Mouse (Mus musculus) heart, embryonic 13.5 days (tissue): ENCODE data around the gene Prss16. TPM values are rescaled to one million over a fixed set of nuclear protein-coding genes. Genes with fewer than 3 reads are reported as not detected.
A peak's percentile ranks its signal among the peaks of the same experiment; 100 is the strongest.

Experiments used
- ATAC-seq: fragments of 200-750 bp; cut with Nextera tagmentation; 2 replicates; pipeline ENCODE4 v1.8.0; 2017; ENCODE audit warnings: moderate TSS enrichment; ENCODE audit not compliant: insufficient number of reproducible peaks, low FRiP score, low TSS enrichment; ENCODE audit errors: extremely low read depth
- H3K27ac ChIP-seq: fragments of 300-500 bp; sonication (generic); replicated peaks from 2 replicates; pipeline ENCODE4 v1.5.1; 2015; ENCODE audit warnings: moderate library complexity, mild to moderate bottlenecking, inconsistent platforms
- H3K27me3 ChIP-seq: fragments of 300-500 bp; sonication (generic); replicated peaks from 2 replicates; pipeline ENCODE4 v1.6.1; 2015; ENCODE audit warnings: mild to moderate bottlenecking, inconsistent platforms
- H3K36me3 ChIP-seq: fragments of 300-500 bp; sonication (generic); 2 replicates; pipeline ENCODE4 v1.6.1; 2015; ENCODE audit warnings: mild to moderate bottlenecking, inconsistent platforms
- H3K4me1 ChIP-seq: fragments of 300-500 bp; sonication (generic); 2 replicates; pipeline ENCODE4 v1.6.1; 2015; ENCODE audit warnings: inconsistent platforms
- H3K4me2 ChIP-seq: fragments of 300-500 bp; sonication (generic); 2 replicates; pipeline ENCODE4 v1.6.1; 2015; ENCODE audit warnings: inconsistent platforms, mild to moderate bottlenecking, moderate library complexity
- H3K4me3 ChIP-seq: fragments of 300-500 bp; sonication (generic); 2 replicates; pipeline ENCODE4 v1.5.1; 2015; ENCODE audit warnings: moderate library complexity, mild to moderate bottlenecking, inconsistent platforms
- H3K9ac ChIP-seq: fragments of 300-500 bp; sonication (generic); 2 replicates; pipeline ENCODE4 v1.6.1; 2015; ENCODE audit warnings: inconsistent platforms, mild to moderate bottlenecking, moderate library complexity
- H3K9me3 ChIP-seq: fragments of 300-500 bp; sonication (generic); 2 replicates; pipeline ENCODE4 v1.6.1; 2016; ENCODE audit warnings: inconsistent platforms
- WGBS: fragments of 180-500 bp; shearing (Covaris S2); methylation state at CpG from one replicate; pipeline ENCODE4 v1.1.7; 2015; ENCODE audit warnings: mixed read lengths; 5-methylcytosine and 5-hydroxymethylcytosine counted together
- polyA plus RNA-seq: library from polyadenylated mRNA; unstranded; fragments of >200 nt; fragmentation: Nextera tagmentation; extraction: Ambion mirVana; gene quantifications from 2 replicates; pipeline ENCODE4 v1.2.1, GENCODE M21; 2015

The Prss16 gene
- polyA plus RNA-seq, 1 experiment from 2014 or later = 3.3 TPM

DNA sequence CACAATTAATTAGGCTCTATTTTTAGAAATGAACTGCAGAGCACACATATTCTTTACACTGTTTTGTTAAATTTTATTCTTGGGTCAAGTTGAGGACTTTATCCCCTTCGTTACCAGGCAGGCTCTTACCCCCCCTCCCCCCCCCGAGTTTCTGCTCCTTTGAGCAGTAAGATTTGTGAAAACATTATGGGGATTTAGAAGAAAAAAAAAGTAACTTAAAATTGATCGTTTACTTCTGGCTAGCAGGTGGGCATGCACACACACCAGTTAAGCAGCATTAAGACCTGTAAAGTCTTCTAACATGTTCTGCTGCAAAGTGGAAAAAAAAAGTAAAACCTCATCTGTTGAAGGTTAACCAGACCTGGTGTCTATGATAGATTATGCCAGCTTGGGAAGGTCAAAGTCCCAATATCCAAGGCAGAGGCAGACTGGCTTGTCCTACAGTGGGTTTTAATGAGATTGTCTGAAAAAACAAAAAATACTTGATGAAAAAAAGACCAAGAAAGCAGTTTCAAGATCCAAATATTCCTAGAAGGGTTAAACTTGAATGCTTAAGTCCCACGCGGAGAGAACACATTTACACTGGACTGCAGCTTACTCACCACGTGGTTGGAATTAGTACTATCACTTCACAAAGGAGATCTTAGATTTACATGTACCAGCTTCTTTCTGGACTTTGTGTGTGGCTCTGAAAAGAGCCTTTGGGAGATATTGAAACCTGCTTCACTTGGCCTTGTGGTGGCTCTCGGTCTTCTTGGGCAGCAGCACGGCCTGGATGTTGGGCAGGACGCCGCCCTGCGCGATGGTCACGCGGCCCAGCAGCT is 25.1 kb upstream of the Prss16 start:
- H3K4me1 ChIP-seq = peaks cover 32% of the 10 kb centered on the region
- H3K9ac ChIP-seq = peak overlapping the region; percentile 84
- no peaks in the 10 kb centered on the region for H3K36me3 ChIP-seq
- H3K27me3 ChIP-seq = no peaks in the 10 kb centered on the region
- peak overlapping the region; percentile 53 for H3K4me3 ChIP-seq
- no peaks in the 10 kb centered on the region for H3K9me3 ChIP-seq
- peak overlapping the region; percentile 80 for H3K27ac ChIP-seq
- WGBS = under 1% methylated on average over 14 of the region's 14 CpGs
- ATAC-seq = no peak; the same call in 1 of the 2 replicates
- peak overlapping the region; percentile 78 for H3K4me2 ChIP-seq

DNA sequence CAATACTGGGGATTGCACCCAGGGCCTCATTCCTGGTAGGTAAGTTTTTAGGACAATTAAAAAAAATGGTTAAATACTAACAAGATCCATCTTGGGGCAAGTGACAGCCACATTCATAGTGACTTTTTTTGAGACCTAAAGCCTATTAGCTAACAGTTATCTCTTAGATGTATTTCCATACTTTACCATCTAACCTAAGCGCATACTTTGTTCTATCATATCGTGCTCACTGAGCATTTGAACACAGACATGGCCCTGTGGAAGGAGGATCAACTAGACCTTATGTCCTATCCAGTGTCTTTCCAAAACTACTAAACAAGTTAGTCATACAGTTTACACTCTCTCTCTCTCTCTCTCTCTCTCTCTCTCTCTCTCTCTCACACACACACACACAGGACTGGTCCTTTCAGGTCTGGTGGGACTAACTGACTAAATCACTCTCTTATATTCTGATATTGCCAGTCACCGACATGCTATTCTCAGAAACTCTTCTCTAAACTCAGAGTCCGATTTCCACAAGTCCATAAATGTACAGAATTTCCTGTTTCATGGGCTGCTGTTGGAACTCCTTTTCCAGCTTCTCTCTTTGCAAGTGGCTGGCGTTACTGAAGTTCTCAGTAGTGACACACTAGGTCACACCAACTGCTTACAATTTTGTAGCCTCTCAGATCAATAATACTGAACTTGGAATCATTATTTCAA is 24.4 kb upstream of the Prss16 start:
- Histone ChIP-seq H3K27ac (0 out of 2 replicates have a peak overlapping the region, but pooled peaks have one; percentile 80), H3K4me1 (peaks cover 37% of the 10 kb centered on the region), H3K9me3 (no peaks in the 10 kb centered on the region), H3K4me2 (peak overlapping the region; percentile 78), H3K36me3 (no peaks in the 10 kb centered on the region), H3K9ac (peak overlapping the region; percentile 84), H3K4me3 (peak overlapping the region; percentile 53), H3K27me3 (no peaks in the 10 kb centered on the region)
- no peak for ATAC-seq
- WGBS = 52% methylated on average over 5 of the region's 5 CpGs

DNA sequence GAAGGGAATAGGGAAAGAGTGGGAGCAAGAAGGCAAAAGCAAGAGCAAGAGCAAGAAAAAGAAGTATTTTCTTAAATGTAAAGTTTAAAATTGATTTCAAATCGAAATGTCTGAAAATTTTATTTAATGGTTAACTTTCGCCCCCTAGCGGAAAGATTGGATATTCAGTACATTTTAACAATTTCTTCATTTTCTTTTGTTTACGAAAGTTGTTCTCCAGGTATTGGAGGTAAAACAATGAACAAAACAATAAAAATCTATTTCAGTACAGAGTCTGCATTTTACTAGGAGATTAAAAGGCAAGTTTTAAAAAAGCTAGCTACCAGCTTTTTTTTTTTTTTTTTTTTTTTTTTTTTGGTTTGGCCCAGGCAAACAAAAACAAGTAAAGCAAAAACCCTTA is 21.0 kb upstream of the Prss16 start:
- WGBS = 15% methylated on average over 4 of the region's 4 CpGs
- H3K9me3 ChIP-seq = no peaks in the 10 kb centered on the region
- H3K4me2 ChIP-seq = no peak overlapping the region
- H3K27ac ChIP-seq = no peak overlapping the region
- H3K4me3 ChIP-seq = no peak overlapping the region
- H3K36me3 ChIP-seq = no peaks in the 10 kb centered on the region
- ATAC-seq = no peak
- H3K4me1 ChIP-seq = peaks cover 27% of the 10 kb centered on the region
- no peak overlapping the region for H3K9ac ChIP-seq
- no peaks in the 10 kb centered on the region for H3K27me3 ChIP-seq

DNA sequence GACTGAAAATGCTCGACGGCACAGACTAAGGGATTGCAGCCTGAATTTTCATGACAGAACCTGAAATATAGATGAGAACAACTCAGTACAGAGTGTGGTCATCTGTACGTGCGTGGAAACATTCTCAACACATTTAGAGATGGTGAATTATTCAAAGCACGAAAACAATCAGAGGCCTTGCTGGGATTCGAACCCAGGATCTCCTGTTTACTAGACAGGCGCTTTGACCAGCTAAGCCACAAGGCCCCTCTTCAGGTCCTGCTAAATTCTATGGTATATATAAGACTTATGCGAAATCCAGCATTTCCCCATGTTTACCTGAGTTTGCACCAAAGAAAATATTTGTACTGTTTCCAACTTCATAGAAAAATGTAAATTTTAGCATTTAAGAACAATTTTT is 20.4 kb upstream of the Prss16 start:
- no peak for ATAC-seq
- H3K27me3 ChIP-seq = no peaks in the 10 kb centered on the region
- H3K36me3 ChIP-seq = no peaks in the 10 kb centered on the region
- H3K4me1 ChIP-seq = peaks cover 27% of the 10 kb centered on the region
- no peak overlapping the region for H3K9ac ChIP-seq
- H3K9me3 ChIP-seq = no peaks in the 10 kb centered on the region
- peak overlapping the region; percentile 70; the same call in 1 of the 2 replicates for H3K4me2 ChIP-seq
- 32% methylated on average over 8 of the region's 8 CpGs for WGBS
- no peak overlapping the region for H3K4me3 ChIP-seq
- H3K27ac ChIP-seq = no peak overlapping the region

DNA sequence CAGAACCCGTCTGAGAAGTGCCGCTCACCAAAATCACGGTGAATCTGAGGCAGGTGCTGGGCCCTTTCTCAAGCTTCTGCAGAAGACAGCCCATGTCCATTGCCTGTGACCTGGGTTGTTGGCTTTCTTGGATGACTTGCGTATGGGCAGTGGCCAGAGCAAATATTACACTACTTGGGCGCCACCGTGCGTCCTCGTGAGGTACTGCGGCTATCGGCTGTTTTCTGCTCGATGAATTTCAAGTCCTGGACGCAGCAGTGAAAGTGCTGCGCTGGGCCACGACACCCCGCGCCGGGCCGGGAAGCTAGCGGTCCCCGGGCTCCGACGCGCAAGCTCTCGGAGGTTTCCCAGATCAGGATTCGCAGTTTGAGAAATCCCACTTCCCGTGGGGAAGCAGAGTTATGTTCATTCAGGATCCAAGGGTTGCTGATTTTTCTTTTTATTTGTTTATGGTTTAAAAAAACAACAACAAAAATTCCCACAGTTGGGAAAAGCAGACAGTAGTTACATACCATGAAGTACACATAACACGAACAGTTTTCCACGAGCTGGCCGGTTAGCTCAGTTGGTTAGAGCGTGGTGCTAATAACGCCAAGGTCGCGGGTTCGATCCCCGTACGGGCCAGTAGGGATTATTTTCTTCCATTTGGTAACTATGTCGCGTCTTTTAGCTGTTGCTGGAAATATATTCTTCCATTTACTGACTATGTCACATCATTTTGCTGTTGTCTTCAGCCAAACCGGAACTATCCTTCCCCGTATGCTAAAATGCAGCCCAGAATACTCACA is 19.3 kb upstream of the Prss16 start:
- H3K9ac ChIP-seq = peak overlapping the region; percentile 84
- H3K9me3 ChIP-seq = no peaks in the 10 kb centered on the region
- WGBS = 1% methylated on average over 40 of the region's 40 CpGs
- H3K27me3 ChIP-seq = no peaks in the 10 kb centered on the region
- no peaks in the 10 kb centered on the region for H3K36me3 ChIP-seq
- peak overlapping the region; percentile 70 for H3K4me2 ChIP-seq
- H3K4me3 ChIP-seq = peak overlapping the region; percentile 61
- H3K4me1 ChIP-seq = peaks cover 16% of the 10 kb centered on the region
- H3K27ac ChIP-seq = peak overlapping the region; percentile 77
- ATAC-seq = peak; percentile 80

DNA sequence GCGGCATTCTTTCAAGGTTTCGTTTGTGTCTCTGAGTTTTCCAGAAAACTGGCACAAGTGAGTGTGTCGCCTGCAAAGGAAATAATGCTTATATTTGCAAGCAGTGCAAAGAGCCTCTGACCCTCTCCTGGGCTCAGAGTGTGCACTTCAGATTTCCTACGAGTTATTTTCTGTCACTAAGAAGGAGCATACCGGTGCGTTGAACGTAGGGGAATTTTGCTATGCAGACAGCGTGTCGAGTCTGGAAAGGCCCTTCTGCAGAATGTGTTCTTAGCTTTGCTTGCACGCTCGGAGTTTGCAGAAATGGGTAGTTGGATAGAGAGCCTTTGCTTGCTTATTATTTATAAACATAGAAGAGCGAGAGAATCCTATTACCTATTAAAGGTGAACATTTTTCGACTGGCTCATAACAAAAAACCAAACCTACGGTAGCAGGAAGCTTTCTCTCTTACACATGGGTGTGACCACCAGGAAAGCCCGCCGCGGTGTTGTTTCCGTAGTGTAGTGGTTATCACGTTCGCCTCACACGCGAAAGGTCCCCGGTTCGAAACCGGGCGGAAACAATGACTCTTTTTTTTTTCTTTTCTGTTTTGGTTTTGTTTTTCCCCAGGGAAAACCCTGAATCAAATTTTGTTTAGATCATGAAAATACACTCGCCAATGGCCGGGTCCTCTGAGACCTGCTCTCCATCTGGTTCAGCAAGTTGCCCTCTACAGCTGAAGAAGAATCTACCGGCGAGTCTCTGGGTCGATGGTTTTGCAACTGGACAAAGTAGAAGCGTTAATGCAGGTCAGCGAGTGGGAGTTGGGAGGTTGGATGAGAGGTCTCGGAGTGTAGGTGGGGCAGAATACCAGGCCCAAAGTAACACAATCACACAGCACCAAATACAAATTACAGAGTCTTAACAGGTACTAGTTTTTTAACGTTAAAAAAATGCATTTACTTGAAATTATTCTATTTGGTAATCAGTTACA is 16.8 kb upstream of the Prss16 start:
- H3K4me2 ChIP-seq = peak overlapping the region; percentile 69
- H3K4me3 ChIP-seq = peak overlapping the region; percentile 67
- ATAC-seq = no peak
- no peaks in the 10 kb centered on the region for H3K36me3 ChIP-seq
- H3K9ac ChIP-seq = peak overlapping the region; percentile 84
- peaks cover 12% of the 10 kb centered on the region for H3K4me1 ChIP-seq
- peak overlapping the region; percentile 25; the same call in 1 of the 2 replicates for H3K27ac ChIP-seq
- H3K27me3 ChIP-seq = no peaks in the 10 kb centered on the region
- no peaks in the 10 kb centered on the region for H3K9me3 ChIP-seq
- WGBS = 1% methylated on average over 35 of the region's 35 CpGs

DNA sequence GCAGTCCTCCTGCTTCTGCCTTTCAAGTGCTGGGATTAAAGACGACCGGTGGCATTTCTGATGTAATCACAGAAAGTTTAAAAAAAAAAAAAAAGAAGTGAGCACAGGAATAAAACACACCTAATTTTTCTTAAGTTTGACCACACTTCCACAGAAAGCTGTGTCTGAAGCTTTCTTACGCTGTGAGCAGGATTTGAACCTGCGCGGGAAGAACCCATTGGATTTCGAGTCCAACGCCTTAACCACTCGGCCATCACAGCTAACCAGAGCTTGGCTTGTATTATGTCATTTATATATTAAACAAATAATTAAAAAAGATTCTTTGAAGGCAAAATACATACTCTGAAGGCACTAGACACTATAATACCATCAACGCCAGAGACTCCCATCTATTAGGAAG is 12.7 kb upstream of the Prss16 start:
- WGBS = under 1% methylated on average over 9 of the region's 9 CpGs
- no peaks in the 10 kb centered on the region for H3K9me3 ChIP-seq
- no peak; the same call in 1 of the 2 replicates for ATAC-seq

DNA sequence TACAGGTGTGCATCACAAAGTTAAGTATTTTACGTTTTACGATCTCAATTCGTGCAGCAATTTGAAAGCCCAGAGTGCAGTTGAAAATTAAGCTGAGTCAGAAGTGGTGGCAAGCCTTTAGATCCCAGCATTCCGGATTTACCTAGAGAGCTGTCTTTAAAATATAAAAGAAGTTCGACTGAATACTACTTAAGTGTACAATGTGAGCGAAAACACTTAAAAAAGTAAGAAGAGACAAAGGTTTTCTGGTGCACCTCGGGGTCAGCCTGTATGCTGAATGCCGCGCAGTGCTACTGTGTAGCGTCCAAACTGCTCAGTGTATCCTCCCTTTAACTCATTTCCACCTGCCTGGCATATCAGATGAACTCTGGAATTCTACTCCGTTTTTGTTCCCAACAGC is 12.0 kb upstream of the Prss16 start:
- peak overlapping the region; percentile 81 for H3K9ac ChIP-seq
- peak overlapping the region; percentile 50 for H3K27ac ChIP-seq
- H3K9me3 ChIP-seq = no peaks in the 10 kb centered on the region
- 0% methylated on average over 11 of the region's 11 CpGs for WGBS
- H3K4me3 ChIP-seq = peak overlapping the region; percentile 67
- H3K36me3 ChIP-seq = no peaks in the 10 kb centered on the region
- peaks cover 20% of the 10 kb centered on the region for H3K27me3 ChIP-seq
- H3K4me2 ChIP-seq = peak overlapping the region; percentile 78
- peaks cover 5% of the 10 kb centered on the region; the same call in 1 of the 2 replicates for H3K4me1 ChIP-seq
- no peak for ATAC-seq

More for the DNA sequence above, 12.7 kb upstream of the Prss16 start:
- Histone ChIP-seq H3K4me3 (peak overlapping the region; percentile 67), H3K27ac (peak overlapping the region; percentile 50), H3K36me3 (no peaks in the 10 kb centered on the region), H3K4me2 (peak overlapping the region; percentile 78), H3K9ac (peak overlapping the region; percentile 81), H3K27me3 (peaks cover 19% of the 10 kb centered on the region), H3K4me1 (peaks cover 5% of the 10 kb centered on the region; the same call in 1 of the 2 replicates)

DNA sequence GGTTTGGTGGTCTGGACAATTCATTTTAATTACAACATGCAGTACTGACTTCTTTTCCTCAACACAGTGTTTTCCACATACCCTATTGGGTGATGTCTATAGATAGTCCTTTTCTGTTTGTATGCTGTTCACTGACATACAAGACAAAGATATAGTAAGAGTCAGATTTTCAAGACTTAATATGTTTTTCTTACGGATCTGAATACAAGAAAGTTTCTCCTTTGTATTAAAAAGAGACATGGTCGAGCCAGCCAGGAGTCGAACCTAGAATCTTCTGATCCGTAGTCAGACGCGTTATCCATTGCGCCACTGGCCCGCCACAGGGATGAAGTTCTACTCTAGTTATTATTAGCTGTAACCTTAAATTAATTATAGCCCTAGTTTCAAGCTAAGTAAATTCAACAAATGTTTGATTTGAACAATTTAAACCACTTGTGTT is 11.4 kb upstream of the Prss16 start:
- Histone ChIP-seq H3K27me3 (peaks cover 26% of the 10 kb centered on the region), H3K36me3 (no peaks in the 10 kb centered on the region), H3K9me3 (no peaks in the 10 kb centered on the region), H3K27ac (no peak overlapping the region), H3K4me3 (peak overlapping the region; percentile 67), H3K9ac (peak overlapping the region; percentile 81), H3K4me2 (peak overlapping the region; percentile 78), H3K4me1 (peaks cover 4% of the 10 kb centered on the region; the same call in 1 of the 2 replicates)
- peak; percentile 54; the same call in 1 of the 2 replicates for ATAC-seq
- under 1% methylated on average over 8 of the region's 8 CpGs for WGBS
